Mouse (Mus musculus): ENCODE measurements around the gene Msh5. TPM values are rescaled to one million over a fixed set of nuclear protein-coding genes. Genes with fewer than 3 reads are reported as not detected.

The Msh5 gene
- 2.5 and 3.4 TPM in 2 replicates for polyA plus RNA-seq (2015; fragmentation: Nextera tagmentation; extraction: Ambion mirVana)

DNA sequence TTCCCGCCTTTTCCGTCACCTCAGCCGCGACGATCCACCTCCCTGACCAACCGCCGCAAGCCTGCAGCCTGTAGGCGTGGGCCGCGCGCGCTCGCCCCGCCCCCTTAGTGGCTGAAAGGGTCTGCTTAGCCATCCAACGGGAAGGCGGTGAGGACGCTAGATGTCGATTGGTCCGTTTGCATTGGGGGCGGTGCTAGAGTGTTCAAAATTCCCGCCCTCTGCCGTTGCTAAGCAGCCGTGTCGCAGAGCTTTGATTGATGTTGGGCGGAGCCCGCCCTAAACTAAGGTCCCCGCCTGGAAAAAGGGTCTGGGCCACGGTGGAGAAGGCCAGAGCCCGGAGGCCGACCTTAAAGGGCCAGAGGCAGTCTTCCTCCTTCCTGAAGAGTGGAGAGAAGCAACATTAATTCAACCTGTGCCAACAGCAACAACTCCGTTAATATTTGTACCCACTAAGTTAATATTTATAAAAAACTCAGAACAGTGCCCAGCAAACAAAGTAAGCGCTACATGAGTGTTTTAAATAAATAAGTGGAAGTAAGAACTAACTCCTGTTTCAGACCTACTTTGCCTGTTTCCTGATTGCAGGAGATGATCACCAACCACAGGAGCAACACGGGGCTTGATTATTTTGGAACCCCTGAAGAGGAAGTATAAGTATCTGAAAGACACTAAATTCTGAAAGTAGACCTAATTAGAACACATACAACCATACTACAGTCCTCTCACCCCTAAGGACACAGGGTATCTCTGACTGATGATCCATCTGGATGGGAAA is at the start of gene Msh5:
TSS of gene Msh5 (minus strand) at position 65 of the 775 bp plus-strand sequence.

DNA sequence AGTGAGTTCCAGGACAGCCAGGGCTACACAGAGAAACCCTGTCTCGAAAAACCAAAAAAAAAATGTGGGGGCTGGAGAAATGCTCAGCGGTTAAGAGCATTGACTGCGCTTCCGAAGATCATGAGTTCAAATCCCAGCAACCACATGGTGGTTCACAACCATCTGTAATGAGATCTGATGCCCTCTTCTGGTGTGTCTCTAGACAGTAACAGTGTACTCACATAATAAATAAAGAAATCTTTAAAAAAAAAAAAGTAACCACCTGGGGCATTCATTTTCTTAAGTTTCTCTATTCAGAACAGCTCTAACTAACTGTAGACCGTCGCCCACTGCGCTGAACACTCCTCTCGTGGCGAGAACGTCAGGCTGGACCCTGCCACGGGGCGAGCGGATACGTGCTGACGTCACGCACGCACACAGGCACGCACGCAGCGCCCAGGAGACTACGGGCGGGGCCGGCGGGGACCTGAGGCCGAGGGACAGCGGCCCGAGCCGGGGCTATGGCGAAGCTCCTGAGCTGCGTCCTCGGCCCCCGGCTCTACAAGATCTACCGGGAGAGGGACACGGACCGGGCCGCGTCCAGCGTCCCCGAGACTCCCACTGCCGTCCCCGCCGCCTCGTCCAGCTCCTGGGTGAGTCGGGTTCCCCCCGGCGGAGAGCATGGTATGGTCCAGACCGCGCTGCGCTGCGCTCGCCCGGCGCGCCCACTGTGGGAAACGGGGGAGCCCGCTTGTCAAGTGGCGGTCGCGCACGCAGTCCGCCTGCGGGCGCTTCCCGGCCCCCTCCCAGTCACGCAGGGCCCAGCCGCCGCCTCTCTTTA is 42.5 kb upstream of the Msh5 start, which contains the start of gene Abhd16a:
TSS of gene Abhd16a (plus strand) at position 439 of the 820 bp plus-strand sequence.

DNA sequence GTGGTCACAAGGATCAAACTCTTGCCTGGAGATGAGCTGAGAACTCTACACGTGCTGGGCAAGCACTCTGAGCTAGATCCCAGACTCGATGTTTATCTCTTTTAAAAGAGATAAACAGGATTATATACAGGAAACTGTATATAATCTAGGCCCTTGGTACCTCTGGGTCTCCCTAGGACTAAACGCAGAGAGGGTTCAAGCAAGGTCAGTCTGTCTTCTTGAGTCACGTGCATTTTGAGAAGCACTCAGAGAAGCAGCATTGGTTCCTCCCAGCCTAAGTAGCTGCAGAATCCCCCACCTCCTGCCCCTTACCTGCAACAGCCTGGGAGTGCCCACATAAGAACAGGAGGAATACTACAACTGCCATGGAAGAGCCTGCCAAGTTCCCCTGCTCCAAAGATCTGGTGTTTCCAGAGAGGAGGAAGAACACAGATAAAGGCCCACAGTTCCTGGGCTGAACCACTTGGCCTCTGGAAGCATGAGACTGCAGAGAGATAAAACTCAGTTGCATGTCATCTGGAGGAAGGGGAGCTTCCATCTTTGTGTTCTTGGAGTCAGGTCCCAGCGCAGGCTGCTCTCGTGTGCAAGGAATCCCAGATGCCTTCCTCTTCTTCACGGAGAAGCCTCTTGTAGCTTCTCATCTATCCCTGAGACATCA is 38.8 kb upstream of the Msh5 start, which contains the start of gene Ly6g6f:
TSS of gene Ly6g6f (minus strand) at position 403 of the 658 bp plus-strand sequence.

DNA sequence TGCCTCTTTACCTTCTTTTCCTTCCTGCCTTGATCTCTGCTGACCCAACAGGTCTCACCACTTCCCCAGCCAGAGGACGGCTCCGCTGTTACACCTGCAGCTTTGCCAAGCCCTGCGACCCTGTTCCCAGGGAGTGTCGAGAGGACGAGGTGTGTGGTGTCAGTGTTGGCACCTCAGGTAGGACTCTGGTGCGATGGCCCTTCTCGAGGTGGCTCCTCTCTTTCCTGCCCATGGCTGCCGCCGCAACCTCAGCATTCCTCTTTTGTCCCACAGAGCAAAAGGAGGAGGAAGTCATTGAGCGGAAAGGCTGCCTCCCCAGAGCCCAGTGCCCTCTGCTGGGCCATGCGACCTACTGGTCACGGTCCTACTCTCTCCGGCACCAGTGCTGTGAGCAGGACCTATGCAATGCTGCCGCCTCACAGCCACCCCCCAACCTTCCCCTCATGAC is 31.3 kb upstream of the Msh5 start, which contains the start of gene Ly6g6d:
TSS of gene Ly6g6d (minus strand) at position 280 of the 448 bp plus-strand sequence.

DNA sequence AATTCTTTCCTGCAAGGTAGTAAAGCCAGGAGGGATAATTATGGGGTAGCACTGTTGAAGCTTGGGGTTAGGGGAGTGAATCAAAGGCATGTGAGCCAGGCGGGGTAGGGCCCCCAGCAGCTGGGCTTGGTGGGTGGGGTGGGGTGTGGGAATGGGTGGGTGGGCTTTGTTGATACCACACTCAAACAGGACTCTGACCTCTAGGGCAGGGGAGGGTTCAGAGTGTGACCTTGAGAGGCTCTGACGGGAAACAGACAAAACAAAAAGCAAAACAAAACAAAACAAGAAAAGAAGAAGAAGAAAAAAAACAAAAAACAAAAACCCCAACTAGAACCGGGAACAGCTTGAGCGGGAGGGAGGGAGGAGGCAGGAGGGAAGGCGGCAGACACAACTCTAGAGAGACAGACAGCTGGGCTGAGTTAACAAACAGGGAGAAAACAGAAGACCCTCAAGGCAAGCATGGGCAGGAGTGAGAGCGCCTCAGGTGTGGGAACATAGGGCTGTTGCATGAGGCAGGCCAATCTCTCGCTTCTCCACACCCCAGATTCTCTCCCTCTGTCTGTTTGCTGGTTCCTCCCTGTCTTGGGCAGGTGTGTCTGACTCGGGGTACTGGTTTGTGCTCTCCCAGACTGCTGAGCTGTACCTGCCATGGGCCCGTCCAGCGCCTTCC is 30.1 kb upstream of the Msh5 start, which contains the start of gene Ly6g6e:
TSS of gene Ly6g6e (plus strand) at position 396 of the 670 bp plus-strand sequence.

DNA sequence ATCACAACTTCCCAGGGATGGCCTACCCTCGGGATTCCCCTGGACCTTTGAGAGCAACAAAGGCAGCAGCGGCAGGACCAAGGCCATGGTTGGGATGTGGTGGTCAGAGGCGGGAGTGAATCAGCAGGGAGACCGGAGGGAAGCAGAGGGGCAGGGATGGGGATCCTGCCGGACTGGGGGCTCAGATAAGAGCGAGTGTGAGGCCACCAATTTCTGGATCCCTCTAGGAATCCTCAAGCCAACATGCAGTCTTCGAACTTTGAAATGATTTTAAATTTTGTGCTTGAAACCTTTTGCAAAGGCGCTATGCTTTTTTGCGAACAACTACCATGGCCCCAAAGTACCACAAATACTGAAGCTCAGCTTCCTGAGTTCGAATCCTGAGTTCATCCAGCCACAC is 19.5 kb upstream of the Msh5 start, which contains the start of gene Mpig6b:
TSS of gene Mpig6b (minus strand) at position 101 of the 400 bp plus-strand sequence.

GRCm38 (mm10) chr17:35064951-35065947 is 18.7 kb upstream of the Msh5 start, which contains the start of gene Ly6g6c:
Gene Ly6g6c, plus strand, starts transcription at chr17:35065388.

DNA sequence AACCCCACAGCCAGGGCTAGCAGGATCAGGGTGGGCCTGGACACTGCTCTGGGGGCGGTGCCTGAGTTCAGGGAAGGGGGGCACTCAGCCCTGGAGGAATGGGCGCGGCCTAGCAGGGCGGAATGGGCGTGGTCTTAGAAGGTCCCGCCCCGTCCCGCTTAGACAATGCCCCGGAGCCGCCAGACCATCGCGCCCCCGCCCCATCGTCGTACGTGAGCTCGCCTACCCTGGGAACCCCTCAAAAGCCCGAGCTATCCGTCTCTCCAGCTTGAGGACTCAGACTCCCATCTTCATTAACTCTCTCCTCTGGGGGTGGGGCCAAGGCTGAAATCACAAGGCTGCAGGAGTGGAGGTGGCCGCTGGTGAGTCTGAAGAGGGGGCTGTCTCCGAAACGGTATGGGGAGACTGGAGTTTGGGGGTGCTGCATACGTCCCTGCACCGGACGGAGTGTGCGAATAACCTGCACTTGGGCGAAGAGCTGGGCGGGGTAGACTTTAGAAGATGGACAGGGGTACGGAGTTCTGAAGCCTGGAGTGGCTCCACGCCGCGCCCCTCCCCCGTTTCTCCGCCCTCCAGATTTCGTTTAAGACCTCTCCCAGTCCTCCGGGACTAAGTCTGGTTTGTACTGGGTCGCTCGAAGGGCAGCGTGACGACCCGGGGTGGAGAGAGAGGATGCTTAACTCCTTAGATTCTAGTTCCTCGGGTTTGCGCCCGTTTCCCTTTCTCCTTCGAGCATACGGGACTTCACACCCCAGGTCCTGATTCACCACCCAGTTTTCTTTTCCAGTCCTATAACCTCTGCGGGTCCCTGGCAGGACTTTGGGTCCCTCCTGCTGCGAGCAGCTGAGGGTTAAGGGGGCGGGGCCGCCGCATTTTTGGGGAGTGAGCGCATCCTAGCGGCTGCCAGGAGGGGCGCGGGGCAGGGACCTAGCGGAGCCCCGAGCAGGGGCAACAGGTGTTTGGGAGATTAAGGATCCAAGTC is 12.7 kb upstream of the Msh5 start, which contains the start of gene Ddah2:
TSS of gene Ddah2 (plus strand) at position 125 of the 982 bp plus-strand sequence.

GRCm38 (mm10) chr17:35049561-35050016 is 3.0 kb upstream of the Msh5 start, which contains the start of gene Clic1:
Gene Clic1, plus strand, starts transcription at chr17:35049966.

GRCm38 (mm10) chr17:35027277-35028068 is 19.1 kb downstream of the Msh5 start, which contains the start of gene Sapcd1:
Gene Sapcd1, minus strand, starts transcription at chr17:35028016.

DNA sequence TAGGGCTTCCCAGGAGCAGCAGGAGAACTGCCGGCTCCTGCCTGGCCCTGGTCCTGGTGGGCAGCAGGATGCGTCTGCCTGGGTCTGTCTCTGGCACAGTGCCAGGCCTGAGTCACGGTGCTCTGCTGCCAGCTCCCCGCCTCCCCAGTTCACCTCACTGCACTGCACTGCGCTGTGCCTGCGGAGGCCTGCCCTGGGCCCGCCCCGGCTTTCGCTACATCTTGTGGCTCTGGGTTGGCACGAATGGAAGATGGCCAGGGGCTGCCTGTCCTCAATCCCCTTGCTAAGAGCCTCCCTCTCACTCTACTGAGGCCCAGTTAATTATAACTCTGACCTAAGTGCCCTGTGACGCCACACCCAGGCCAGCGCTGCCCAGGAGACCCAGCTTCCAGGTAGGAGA is 30.2 kb downstream of the Msh5 start, which contains the start of gene Vwa7:
TSS of gene Vwa7 (plus strand) at position 204 of the 400 bp plus-strand sequence.

DNA sequence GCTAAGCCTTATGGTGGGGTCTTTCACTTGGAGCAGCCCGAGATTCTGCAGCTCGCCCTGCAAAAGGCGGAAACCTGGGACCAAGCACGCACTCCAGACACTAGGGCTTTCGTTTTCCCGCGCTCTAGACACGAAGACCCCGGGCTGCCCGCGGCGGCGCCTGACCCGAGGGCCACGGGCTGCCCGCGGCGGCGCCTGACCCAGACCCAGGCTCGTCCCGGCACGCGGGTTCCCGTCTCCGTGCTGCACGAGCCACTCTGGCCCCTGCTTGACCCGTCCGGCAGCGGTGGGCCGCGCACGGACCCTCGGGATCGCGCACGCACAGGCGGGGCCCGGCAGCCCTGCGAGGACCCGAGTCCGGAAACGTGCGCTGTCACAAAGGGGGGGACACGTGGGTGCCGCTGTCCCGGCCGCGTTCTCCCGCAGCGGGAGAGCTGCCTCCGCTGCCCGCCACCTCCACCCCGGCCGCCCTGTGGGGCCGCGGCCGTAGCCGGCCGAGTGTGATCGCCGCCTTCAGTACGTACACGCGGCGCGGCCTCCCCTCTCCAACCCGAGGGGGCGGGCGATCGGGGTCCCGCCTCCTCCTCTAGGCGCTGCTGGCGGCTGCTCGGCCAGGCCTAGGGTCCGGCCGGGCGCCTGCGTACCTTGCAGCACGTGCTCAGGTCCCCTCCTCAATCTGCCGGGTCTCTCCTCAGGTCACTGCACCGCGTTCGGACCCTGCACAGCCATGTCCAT is 45.7 kb downstream of the Msh5 start, which contains the start of gene Vars:
TSS of gene Vars (plus strand) at position 271 of the 735 bp plus-strand sequence.

GRCm38 (mm10) chr17:34981690-34982180 is 64.8 kb downstream of the Msh5 start, which contains the start of gene Lsm2:
Gene Lsm2, plus strand, starts transcription at chr17:34981862.

